Mouse (Mus musculus) heart, postnatal 25 days (tissue): ENCODE data around the gene Abca6. TPM values are rescaled to one million over a fixed set of nuclear protein-coding genes. Genes with fewer than 3 reads are reported as not detected.

Experiments
- DNase-seq: peaks from one replicate; pipeline ENCODE4 v3.0.0; 2022; ENCODE audit warnings: low spot score
- intact Hi-C: fragments of 180-260 bp; cut with DNase I; formaldehyde crosslinking; loops from one replicate; pipeline ENCODE4 v1.15.1; 2025
- total RNA-seq, 2 experiments: library from RNA; stranded (reverse); gene quantifications; 2 replicates each; pipeline ENCODE4 v1.2.3; 2021

Abca6 gene
- total RNA-seq, 2 experiments from 2014 or later, result 5.9 to 8.3 TPM

DNA sequence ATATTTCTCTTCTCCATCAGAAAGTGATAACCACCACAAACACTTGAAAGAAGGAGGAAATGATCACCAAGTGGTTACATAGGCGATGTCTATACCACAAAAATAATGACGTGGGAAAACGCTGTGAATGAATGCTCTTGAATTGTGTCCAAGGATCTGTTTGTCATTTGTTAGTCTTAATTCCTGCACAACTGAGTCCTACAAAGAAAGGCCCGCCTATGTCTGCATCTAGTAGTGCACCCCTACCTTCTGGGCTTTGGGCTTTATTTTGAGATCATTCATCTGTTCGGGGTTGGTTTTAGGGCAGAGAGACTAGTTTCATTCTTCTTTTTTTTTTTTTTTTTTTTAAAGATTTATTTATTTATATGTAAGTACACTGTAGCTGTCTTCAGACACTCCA, 47.6 kb downstream of the Abca6 start:
- intact Hi-C loops, result no loop called here

DNA sequence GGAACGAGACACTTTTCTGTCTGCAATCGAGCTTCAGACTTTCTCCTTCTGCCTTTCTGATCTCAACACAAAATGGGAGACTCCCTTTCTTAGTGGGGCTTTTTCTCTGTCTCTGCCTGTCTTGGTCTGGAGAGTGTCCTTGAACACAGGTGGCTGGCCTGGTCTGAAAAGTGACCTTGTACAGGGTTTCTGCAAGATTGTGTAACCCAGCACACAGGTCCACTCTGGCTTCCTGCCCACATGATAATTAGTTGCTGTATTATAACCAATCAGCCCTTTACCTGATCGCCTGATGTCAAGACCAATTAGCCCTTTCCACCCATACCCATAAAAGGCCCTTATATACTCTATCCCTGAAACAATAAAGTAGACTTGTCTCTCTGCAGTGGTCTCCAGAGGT, 52.7 kb downstream of the Abca6 start:
- intact Hi-C loops, result no loop called here
- DNase-seq, result no peak

More for the DNA sequence above, 47.6 kb downstream of the Abca6 start:
- DNase-seq, result no peak

DNA sequence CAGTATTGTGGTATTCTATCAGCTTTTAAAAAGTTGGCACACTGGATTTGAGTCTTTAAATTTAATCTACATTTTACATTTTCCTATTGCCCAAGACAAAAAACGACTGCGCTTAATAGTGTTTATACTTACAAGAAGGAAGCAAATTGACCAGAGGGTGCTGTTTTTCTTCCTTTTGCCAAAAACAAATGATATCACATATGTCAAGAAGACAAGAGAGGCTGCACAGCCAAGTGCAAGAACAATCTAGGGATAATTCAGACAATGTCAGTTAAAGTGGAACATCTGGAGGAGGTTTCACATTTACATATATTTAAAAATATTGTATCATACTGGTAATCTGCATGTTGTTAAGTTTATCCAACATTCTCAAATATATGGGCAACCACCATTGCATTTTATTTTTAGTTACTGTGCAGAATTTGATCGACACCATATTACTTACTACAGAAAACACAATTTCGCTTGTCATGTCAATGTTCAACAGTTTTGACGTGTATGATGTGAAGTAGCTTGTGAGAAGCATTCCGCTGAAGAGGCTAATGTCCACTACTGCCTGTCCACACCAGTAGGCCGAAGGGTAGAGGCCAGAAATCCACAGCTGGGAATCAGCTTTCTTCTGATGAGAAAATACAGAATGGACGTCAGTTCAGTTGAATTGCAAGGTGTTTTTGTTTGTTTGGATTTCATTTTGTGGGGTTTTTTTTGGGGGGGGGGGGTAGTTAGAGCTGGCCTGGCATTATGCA, 54.8 kb downstream of the Abca6 start:
- intact Hi-C loops, result no loop called here
- DNase-seq, result no peak

DNA sequence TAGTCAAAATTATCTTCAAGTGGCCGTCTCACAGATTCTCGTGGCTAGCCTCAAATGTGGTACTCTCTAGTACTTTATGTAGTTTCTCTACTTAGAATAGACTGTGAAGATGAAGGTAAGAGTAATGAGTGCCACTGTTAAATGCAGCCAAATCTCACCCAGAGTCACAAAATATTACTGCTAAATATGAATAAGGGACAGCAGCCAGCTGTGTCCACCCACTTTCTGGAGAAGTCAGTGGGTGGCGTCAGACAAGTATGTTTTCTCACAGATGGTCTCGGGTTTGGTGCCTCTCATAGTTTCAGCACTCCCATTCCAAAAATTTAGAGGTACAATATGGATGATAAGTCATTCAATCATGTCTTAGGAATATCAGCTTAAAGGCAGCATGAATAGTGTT, 56.3 kb downstream of the Abca6 start:
- intact Hi-C loops, result no loop called here
- DNase-seq, result no peak

DNA sequence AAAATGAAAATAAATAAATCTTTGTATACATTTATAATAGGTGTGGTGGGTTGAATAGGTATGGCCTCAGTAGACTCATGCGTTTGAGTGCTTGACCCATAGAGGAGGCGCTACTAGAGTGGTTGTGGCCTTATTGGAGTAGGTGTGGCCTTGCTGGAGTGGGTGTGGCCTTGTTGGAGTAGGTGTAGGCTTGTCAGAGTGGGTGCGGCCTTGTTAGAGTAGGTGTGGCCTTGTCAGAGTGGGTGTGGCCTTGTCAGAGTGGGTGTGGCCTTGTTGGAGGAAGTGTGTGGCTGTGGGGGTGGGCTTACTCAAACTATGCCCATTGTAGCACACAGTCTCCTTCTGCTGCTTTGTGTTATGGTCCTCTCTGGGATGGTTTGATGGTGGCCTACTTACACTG, 80.4 kb downstream of the Abca6 start:
- DNase-seq, result no peak

DNA sequence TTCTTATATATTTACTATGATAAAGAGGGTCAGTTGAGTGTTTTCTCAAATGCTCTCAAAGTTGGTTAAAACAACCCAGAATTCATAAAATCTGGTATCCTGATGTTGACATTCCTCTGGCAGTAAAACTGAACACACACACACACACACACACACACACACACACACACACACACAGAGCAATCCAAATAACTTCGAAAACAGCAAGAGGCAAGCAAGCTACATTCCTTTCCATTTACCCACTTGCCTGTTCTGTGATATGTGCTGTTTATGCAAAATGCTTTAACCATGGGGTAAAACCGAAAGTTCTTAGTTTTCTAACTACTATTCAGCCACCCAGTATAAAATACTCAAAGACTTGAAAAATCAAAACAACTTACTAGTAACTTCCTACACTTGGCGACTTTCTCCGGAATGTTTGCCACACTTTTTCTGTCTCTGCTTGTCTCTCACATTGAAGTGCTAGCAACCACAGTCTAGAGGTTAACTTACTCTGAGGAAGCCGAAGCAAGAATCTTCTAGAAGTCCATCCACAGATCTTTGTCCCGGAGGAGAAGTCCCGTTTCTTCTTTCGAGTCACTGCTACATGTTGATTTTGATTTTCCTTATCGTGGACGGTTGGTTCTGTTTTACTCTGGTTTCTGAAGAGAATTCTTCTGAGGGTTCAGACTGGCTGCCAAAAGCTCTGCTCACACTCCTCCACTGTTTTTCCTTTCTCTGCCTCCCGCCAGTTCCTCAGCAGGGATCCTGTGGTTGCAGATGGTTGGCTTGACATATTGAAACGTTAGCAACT, 83.9 kb downstream of the Abca6 start, which contains the start of gene Abca9:
Gene Abca9, minus strand, starts transcription at position 738 of the 793 bp plus-strand sequence.
- intact Hi-C loops, result no loop called here
- DNase-seq, result no peak

More for the DNA sequence above, 80.4 kb downstream of the Abca6 start:
- intact Hi-C loops, result loop anchor here (10.0 kb wide), 1 partner anchor 74 kb away; no protein-coding TSS in a partner anchor

DNA sequence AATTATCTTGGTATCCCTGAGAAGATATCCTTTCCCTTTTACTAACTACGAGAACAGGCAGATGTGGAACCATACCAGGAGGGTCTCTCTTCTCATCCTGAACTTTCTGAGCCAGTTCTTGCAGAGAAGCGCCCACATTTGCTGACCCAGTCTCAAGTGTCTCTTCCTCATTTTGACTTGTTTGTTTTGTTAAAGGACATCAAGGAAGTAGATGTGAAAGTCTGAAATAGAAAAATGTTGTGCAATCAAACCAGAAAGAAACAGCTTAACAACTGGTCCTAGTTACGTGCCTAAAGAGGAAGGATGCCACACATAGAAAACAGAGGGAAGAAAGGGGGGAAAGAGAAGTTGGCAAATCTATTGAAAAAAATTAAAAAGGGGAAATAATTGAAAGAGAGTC, 85.8 kb downstream of the Abca6 start:
- DNase-seq, result no peak
- intact Hi-C loops, result no loop called here

DNA sequence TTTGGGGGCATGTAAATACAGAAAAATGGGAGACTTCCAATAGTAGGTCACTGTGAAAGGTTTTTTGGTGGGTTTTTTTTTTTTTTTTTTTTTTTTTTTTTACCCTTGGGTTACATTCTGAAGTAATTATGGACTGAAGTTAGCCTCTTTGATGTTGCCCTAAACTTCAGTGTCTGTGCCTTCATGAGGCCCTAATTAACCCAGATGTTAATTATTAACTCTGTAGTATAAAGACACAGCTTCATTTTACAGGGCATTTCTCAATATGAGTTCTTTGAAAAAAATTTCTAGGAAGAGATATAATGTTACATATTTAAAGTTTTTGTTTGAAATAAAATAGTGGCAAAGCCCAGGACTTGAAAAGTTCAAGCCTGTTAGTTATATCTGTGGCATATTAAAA, 86.2 kb downstream of the Abca6 start:
- intact Hi-C loops, result no loop called here
- no peak for DNase-seq

DNA sequence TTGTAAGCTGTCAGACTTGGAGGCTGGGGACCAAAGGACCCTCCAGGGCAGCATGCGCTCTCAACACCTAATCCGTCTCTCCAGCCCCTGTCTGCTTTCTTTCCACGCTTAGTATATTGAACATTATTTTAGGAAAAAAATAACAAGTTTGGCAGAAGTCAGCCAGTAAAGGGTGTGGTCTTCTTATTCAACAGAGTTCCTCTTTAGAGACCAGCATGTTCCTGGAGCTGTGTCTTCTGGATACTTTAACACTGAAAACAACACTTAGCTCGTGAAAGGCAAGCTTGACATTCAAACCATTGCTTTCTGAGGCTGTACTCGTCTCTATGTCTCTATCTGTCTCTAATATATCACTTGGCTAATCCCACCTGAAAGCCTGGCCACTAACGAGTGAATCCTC, 94.5 kb downstream of the Abca6 start:
- intact Hi-C loops, result no loop called here
- no peak for DNase-seq

DNA sequence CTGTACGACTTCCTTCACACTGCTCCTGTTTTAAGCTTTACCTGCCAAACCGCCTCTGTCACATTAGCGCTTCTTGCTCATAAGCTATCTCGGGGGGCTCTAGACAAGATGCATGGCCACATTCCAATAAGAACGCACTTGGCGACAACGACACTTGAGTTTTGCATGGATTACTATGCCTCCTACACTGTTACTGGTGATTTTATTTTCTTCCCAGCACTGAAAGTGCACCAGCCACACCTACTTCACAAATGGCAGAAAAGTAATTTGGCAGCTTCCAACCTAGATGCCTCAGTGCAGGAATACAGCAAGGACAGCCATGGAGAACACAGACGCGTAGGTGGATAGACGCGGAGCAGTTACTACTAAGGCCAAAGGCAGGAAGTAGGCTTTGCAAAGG, 95.6 kb downstream of the Abca6 start:
- intact Hi-C loops, result no loop called here
- no peak for DNase-seq

DNA sequence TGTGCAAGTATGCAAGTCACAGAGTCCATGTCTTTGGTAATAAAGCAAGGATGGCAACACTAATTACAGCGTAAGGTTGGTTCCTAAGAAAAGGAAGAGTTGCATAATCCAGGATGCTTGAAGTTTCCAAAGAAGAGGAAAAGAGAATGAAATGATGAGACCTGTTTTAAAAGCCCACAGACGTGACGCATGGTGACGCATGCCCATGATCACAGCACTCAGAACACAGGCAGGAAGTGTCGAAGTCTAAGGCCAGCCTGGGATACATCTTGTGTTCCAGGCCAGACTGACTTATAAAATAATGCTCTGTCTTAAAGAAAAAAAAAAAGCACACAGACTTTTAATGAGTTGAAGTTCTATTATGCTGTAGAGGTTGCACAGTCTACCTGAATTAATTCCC, 103.9 kb downstream of the Abca6 start:
- no peak for DNase-seq
- intact Hi-C loops, result no loop called here

DNA sequence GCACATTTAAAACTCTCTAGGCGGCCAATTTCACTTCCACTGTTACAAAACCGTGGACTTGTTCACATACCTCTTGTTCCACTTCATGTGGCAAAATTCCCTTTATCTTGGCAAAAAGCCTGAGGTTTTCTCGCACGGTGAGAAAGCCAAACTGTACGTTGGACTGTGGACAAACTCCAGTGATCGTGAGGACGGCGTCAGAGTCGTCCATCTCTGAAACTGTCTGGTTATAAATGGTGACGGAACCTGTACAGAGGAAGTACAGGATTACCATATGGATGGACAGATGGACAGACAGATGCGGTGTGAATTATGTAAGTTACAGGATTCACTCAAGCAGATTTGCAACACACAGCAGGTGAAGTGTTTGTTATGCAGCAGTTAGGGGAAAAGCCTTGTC, 106.2 kb downstream of the Abca6 start:
- no peak for DNase-seq
- intact Hi-C loops, result no loop called here

DNA sequence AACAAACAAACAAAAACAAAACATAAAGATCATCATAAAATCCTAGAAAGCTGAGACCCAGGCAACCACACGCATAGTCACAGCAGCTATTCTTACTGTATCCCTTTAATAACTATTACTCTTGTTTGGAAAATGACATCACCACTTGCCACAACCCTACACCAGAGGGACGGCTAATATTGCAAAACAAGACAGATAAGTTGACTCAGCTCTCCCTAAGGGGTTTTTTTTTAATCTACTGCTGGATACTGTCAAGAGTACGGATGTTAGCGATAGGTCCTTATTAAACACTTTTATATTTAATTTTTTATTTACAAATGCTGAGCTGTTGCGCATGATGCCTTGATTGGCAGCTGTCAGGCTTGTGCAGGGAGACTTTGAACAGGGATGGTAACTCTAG, 120.8 kb downstream of the Abca6 start:
- DNase-seq, result peak; percentile 4
- intact Hi-C loops, result no loop called here

Other genes with a start within 250 kb of the Abca6 start
- 10 to 100 TPM; 39.1 to 57.6 TPM for gene Abca8a, start 155.8 kb downstream of the Abca6 start, total RNA-seq
- gene Abca9, start 83.6 kb downstream of the Abca6 start, total RNA-seq, result 10 to 100 TPM; 11.5 to 14.4 TPM
- 1 to 10 TPM; 7.1 to 8.1 TPM for gene Abca5, start 85.9 kb upstream of the Abca6 start, total RNA-seq
- gene Map2k6, start 147.3 kb upstream of the Abca6 start, total RNA-seq, result 1 to 10 TPM; 5.8 to 6.7 TPM